Mouse (Mus musculus) thymus, adult 2 months (tissue): ENCODE results near the gene Vti1a.

Source experiments
- CTCF ChIP-seq: fragments of 200-500 bp; IDR thresholded peaks from 2 replicates; pipeline ENCODE4 v1.5.1; 2012; ENCODE audit warnings: mild to moderate bottlenecking, control low read depth, low read length, moderate library complexity, borderline replicate concordance; ENCODE audit not compliant: control insufficient read depth, poor library complexity, insufficient read depth; ENCODE audit errors: extremely low read depth
- POLR2A ChIP-seq: fragments of 200-500 bp; IDR thresholded peaks from 2 replicates; pipeline ENCODE4 v1.6.1; 2012; ENCODE audit warnings: mild to moderate bottlenecking, low read length, control low read depth, moderate library complexity; ENCODE audit not compliant: control insufficient read depth, poor library complexity, insufficient read depth; ENCODE audit errors: extremely low read depth

GRCm38 (mm10) chr19:55472582-55472981 lies 156.5 kb downstream of the Vti1a start:
- TF ChIP-seq POLR2A (no peak), CTCF (no peak)
